Mouse (Mus musculus) spleen, adult 2 months (tissue): ENCODE results near the gene Ces1a.

Experiments used
- CTCF ChIP-seq: fragments of 200-500 bp; IDR thresholded peaks from 2 replicates; pipeline ENCODE4 v1.5.1; 2011; ENCODE audit warnings: mild to moderate bottlenecking, inconsistent platforms; ENCODE audit not compliant: insufficient read depth, insufficient read length, insufficient replicate concordance; ENCODE audit errors: extremely low read depth
- POLR2A ChIP-seq: fragments of 200-500 bp; IDR thresholded peaks from 2 replicates; pipeline ENCODE4 v1.6.1; 2011; ENCODE audit warnings: low read depth, low read length, inconsistent platforms

- TF ChIP-seq POLR2A (no peak), CTCF (no peak)
Measured at GRCm38 (mm10) chr8:93055238-93055637, 7.2 kb upstream of the Ces1a start.
